Mouse (Mus musculus) MEL-GATA-1-ER (cell line): Measurements from ENCODE around the gene Crip2.
A peak's percentile ranks its signal among the peaks of the same experiment; 100 is the strongest.

Experiments
- DNase-seq: peaks from one replicate; pipeline ENCODE4 v3.0.0-alpha.2; 2012; ENCODE audit warnings: low read depth; ENCODE audit errors: extremely low read depth

Gene Crip2

DNA sequence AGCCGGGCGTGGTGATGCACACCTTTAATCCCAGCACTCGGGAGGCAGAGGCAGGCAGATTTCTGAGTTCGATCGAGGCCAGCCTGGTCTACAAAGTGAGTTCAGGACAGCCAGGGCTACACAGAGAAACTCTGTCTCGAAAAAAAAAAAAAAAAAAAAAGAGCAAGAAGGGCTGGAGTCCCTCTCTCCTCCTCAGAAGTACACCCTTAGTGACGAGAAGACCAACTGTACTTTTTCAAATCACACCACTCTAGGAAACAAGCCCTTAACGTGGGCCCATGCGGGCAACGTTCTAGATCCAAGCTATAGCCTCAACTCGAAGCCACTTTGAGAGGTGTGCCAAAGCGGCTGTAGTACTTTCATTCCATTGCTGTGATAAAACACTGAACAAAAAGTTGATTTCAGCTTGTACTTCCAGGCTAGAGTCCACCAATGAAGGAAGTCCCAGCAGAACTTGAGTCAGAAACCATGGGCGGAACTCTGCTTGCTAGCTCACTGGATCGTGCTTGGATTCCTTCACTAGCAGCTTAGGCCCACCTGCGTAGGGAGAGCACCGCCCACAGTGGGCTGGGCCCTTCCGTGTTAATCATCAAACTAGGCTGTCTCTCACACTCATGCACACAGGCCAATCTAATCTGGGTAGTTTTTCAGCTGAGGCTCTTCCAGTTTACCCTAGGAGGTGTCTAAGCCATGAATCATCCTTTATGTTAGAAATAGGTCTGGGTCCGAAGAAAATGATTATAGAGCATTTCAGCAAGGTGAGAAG lies 37.1 kb downstream of the Crip2 start:
- no peak for DNase-seq

DNA sequence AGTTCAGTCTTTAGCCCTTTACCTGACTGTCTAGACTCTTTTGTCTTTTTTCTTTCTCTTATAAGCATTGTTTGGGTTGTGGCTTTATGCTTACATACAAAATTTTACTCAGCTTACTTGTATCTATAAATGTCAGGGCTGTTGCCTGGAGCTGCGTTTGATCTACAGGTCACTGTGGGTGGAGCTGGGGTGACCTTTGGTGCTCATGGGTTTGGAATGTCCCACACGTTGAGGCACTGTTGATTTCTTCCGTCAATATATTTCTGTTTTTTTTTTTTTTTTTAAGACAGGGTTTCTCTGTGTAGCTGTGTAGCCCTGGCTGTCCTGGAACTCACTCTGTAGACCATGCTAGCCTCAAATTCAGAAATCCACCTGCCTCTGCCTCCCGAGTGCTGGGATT lies 41.0 kb downstream of the Crip2 start:
- no peak for DNase-seq

DNA sequence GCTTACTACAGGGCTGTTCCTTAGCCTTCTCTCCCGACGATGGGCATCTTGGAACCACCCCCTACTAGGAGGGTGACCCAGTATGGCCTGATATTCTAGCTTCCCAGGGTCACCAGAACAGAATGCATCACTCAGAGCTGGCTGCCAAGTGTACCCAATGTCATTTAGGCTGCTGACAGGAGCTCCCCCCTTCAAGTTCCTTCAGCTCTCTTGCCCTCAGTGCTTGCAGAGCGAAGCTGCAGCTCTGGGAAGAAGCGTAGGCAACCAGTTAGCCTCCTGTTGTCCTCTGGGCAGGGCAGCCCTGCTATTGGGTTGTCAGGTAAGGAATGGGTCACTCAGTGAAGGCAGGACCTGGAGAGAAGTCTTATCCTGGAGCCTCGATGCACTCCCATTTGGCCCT lies 44.9 kb downstream of the Crip2 start:
- DNase-seq: no peak

DNA sequence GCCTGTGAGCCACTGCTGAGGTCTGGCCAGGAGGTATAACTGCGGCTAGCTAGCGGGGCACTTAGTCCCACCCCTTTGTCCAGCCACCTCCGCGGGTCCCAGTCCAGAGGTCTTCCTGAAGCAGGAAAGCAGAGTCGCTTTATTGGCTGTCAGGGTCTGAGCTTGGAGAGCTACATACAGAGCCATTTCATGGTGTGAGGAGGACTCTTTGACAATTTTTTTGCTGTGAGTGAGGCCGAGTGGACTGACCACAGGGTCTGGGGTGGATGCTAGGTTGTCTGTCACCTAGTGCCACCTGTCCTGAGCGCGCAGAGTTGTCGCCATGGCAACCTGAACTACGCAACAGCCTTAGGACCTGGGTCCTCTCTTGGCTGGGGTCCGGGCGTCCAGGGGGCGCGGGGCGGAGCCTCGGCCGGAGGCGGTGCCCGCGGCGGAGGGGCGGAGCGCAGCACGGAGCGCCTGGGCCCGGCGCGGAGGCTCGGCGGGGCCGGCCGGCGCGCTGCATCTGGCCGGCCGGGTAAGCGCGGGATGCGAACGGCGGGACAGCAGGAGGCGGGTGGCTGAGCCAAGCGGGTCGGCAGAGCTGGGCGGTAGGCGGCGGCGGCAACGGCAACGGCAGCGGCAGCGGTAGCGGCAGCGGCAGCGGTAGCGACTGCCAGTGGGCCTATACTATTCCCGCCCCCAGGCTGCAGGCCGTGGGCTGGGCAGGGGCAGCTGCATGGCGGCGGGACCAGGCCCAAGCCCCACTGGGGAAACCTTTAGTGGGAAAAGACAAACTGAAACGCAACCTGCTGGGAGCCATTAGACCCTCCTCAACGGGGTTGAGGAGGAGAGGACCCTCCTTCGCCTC lies 45.6 kb downstream of the Crip2 start, which contains the start of gene Tmem121:
Tmem121 (plus strand) TSS at position 489 of the 850 bp plus-strand sequence.
- peak; percentile 25 for DNase-seq

DNA sequence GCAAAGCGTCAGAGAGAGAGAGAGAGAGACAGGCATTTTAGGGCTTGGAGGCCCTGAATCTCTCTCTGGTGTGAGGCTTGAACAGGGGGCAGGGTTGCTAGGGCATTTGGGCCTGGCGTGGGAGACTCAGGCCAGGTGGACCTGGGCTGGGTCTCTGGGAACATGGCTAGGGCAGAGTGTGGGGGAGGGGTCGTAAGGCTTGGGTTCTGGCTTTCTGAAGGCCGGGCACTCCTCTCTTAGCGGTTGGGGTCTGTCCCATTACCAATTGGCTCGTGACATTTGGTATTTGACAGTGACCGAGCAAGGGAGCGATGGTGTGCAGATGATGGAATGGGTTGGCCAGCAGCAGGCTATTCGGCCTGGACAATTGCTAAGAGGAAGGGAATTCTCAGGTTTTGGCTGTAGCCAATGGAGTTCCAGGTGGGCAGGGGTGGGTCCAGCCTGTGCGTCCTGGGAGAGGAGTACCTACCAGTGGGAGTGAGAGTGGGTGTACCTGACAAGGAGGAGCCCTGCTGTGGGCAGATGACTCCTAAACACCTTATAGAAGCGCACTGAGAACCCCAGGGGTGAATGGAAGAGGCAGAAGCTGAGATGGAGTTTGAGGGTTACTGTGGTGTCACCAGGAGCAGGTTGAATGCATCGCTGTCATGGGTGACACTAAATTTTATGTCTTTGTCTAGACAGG lies 46.4 kb downstream of the Crip2 start:
- no peak for DNase-seq

DNA sequence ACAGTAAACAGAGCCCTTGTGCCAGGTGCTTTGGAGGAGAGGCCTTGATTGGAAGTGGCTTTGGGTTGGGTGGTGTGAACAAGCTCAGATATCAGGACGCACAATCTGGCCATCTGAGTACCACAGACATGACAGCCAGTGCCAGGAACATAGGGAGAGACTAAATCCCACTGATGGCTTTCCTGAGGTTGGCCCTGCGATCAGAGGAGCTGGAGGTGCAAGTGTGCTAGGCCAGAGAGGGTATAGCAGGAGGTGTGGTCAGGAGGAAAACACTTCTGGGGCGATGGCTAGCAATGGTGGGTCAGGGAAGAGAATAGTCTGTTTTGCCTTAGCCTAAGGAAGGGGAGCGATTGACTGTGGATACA lies 47.0 kb downstream of the Crip2 start:
- no peak for DNase-seq

DNA sequence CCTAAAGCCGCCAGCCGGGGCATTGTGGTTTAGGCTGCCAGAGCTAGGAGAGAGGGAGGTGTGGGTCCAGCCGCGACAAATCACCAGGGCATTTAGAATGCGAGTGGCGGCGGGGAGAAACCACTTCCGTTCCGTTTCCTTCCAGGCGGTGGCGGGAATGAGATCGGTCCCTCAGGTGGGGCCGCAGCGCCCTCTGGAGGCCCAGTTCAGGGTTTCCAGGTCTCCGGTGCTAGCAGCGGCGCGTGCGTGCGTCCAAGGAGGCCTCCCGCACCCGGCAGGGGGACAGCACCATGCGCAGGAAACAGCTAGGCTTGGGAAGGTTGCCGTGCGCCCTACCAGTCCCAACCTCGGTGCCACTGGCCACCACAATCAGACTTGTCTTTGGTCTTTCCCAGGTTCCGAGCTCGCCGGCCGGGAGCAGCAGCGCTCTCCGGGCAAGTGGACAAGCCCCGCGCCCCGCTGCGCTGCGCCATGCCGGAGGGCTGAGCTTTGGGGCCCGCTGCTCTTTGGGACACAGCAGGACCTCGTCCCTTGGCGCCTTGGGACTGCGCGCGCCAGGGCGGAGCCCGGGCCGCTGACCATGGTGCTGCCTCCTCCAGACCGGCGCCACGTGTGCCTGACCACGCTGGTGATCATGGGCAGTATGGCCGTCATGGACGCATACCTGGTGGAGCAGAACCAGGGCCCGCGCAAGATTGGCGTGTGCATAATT lies 47.7 kb downstream of the Crip2 start:
- DNase-seq: no peak

DNA sequence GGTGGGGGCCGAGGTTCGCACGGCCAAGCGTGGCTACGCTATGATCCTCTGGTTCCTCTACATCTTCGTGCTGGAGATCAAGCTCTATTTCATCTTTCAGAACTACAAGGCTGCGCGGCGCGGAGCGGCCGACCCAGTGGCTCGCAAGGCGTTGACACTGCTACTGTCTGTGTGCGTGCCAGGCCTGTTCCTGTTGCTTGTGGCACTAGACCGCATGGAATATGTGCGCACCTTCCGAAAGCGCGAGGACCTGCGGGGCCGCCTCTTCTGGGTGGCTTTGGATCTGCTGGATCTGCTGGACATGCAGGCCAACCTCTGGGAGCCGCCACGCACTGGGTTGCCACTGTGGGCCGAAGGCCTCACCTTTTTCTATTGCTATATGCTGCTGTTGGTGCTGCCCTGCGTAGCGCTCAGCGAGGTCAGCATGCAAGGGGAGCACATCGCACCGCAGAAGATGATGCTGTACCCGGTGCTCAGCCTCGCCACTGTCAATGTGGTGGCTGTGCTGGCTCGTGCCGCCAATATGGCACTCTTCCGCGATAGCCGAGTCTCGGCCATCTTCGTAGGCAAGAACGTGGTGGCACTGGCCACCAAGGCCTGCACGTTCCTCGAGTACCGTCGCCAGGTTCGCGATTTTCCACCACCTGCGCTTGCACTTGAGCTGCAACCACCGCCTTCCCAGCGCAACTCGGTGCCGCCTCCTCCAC lies 48.5 kb downstream of the Crip2 start:
- DNase-seq: no peak

DNA sequence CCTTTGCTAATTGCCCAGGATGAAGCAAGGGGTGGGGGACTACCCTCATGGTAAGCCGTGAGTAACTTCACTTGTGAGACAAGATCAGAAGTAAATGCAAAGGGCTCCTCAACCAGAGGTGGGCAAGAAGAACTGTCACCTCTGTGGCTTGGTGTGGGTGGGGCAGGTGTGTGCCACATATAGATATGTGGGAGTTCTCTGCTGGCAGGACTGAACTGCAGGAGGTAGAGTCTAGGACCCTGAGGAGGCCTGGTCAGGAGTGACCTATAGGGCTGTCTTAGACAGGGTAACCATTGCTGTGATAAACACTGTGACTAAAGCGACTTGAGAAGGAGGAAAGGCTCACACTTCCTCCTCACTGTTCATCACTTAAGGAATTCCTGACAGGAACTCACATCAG lies 53.4 kb downstream of the Crip2 start:
- no peak for DNase-seq
